Mouse (Mus musculus) neural tube, embryonic 11.5 days (tissue): ENCODE results near the gene Ttll7. TPM values are rescaled to one million over a fixed set of nuclear protein-coding genes. Genes with fewer than 3 reads are reported as not detected.

ENCODE experiments used
- ATAC-seq: fragments of 200-750 bp; cut with Nextera tagmentation; 2 replicates; pipeline ENCODE4 v1.8.0; 2017; ENCODE audit warnings: moderate number of reproducible peaks, mild to moderate bottlenecking, moderate TSS enrichment, moderate library complexity; ENCODE audit not compliant: insufficient read depth, low FRiP score, low TSS enrichment
- DNase-seq: peaks from one replicate; pipeline ENCODE4 v3.0.0-alpha.2; 2015; ENCODE audit warnings: low spot score
- H3K27ac ChIP-seq: fragments of 300-500 bp; sonication (generic); 2 replicates; pipeline ENCODE4 v1.5.1; 2014; ENCODE audit warnings: low read depth, mild to moderate bottlenecking, low read length
- H3K27me3 ChIP-seq: fragments of 300-500 bp; sonication (generic); 2 replicates; pipeline ENCODE4 v1.6.1; 2014; ENCODE audit warnings: mild to moderate bottlenecking, low read length, mixed read lengths; ENCODE audit not compliant: control insufficient read depth, insufficient read depth
- H3K36me3 ChIP-seq: fragments of 300-500 bp; sonication (generic); 2 replicates; pipeline ENCODE4 v1.6.1; 2014; ENCODE audit warnings: mild to moderate bottlenecking, low read length, moderate library complexity, mixed read lengths; ENCODE audit not compliant: control insufficient read depth, insufficient read depth
- H3K4me1 ChIP-seq: fragments of 300-500 bp; sonication (generic); 2 replicates; pipeline ENCODE4 v1.6.1; 2014; ENCODE audit warnings: low read length, mixed read lengths; ENCODE audit not compliant: control insufficient read depth, insufficient read depth
- H3K4me2 ChIP-seq: fragments of 300-500 bp; sonication (generic); 2 replicates; pipeline ENCODE4 v1.6.1; 2014; ENCODE audit warnings: low read depth, mild to moderate bottlenecking, moderate library complexity
- H3K4me3 ChIP-seq: fragments of 300-500 bp; sonication (generic); 2 replicates; pipeline ENCODE4 v1.5.1; 2014; ENCODE audit warnings: low read depth, low read length
- H3K9ac ChIP-seq: fragments of 300-500 bp; sonication (generic); 2 replicates; pipeline ENCODE4 v1.6.1; 2014; ENCODE audit warnings: mild to moderate bottlenecking, low read length
- H3K9me3 ChIP-seq: fragments of 300-500 bp; sonication (generic); 2 replicates; pipeline ENCODE4 v1.6.1; 2016; ENCODE audit warnings: low read length; ENCODE audit not compliant: control insufficient read depth
- WGBS: fragments of 180-500 bp; shearing (Covaris S2); extraction: QIAGEN DNeasy Blood & Tissue Kit; methylation state at CpG from one replicate; pipeline ENCODE4 v1.1.7; 2014; 5-methylcytosine and 5-hydroxymethylcytosine counted together
- polyA plus RNA-seq: library from polyadenylated mRNA; unstranded; fragments of >200 nt; fragmentation: Nextera tagmentation; extraction: Ambion mirVana; gene quantifications from 2 replicates; pipeline ENCODE4 v1.2.1, GENCODE M21; 2014

Gene Ttll7
- polyA plus RNA-seq, 1 experiment from 2014 or later = 16.5 TPM

DNA sequence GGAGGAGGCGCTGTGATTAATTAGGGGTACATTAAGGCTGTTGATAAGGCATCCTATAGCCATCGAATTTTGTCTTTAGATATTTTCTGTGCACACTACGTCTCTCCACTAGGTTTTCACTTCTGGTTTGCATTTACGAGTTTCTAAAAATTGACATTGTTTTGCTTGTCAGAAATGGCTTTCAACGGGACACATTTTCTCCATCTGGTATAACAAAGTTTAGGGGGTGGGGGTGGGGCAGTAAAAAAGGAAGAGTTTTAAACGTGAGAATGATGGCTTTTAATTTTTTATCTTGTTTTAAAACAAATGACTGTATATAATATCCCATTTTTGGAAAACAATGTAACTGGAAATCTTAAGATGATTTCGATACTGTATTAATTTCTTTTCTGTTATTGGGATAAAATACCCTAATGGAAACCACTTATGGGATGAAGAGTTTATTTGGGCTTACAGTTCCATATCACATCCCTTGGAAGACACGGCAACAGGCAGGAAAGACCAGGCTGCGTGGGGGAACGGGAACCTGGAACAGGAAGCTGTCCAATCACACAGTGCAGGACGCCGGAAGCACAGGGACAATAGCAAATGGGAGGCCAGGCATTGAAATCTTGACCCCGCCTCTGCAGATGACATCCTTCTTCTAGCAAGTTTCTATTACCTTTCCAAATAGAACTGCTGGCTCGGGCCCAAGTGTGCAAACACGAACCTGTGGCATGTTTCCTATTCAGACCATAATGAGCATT is 142.7 kb downstream of the Ttll7 start:
- WGBS = 77% methylated on average over 15 of the region's 15 CpGs
- Histone ChIP-seq H3K9me3 (no peaks in the 10 kb centered on the region), H3K4me3 (no peak overlapping the region), H3K4me1 (no peaks in the 10 kb centered on the region), H3K4me2 (no peak overlapping the region), H3K27me3 (no peaks in the 10 kb centered on the region), H3K36me3 (no peaks in the 10 kb centered on the region), H3K9ac (no peak overlapping the region), H3K27ac (no peak overlapping the region)
- DNase-seq (no peak), ATAC-seq (no peak)

DNA sequence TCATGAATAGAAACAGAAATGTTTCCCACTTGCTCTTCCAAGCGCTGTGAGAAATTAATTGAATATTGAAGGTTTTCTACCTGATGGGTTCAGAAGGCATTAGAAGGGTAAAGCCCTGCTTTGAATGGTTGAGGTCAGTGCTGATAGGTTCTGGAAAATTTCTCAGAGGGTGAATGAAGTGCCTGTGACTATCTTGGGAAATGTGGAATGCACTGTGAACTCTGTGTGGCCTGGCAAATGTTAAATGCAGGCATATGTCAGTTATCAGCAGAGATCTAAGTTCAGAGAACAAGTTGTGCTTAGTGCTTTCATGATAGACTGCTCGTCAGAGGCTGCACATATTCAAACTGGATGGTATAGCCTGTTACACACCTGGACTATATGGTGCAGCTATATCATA is 147.0 kb downstream of the Ttll7 start:
- Histone ChIP-seq H3K27ac (no peak overlapping the region), H3K9ac (no peak overlapping the region), H3K4me3 (no peak overlapping the region), H3K27me3 (no peaks in the 10 kb centered on the region), H3K36me3 (no peaks in the 10 kb centered on the region), H3K9me3 (no peaks in the 10 kb centered on the region), H3K4me1 (no peaks in the 10 kb centered on the region), H3K4me2 (no peak overlapping the region)
- ATAC-seq = no peak
- DNase-seq = no peak
- WGBS = 85% methylated on average over 2 of the region's 2 CpGs

DNA sequence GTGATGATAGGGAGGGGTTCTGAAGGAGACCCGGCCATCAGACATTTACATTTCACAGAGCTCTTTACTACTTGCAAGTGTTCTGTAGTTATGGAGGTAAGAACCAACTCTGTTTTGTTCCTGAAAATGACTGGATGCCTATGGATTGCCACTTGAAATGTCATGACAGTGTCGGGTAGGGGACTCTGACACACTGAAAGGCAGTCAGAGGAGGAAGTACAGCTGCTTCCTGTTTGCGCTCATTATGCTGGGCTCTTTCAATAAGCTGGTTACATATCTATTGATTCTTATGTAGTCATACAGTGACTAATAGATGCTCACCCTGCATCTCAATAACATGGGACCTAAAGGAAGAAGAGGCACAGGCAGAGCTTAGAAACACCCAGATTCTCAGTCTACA is 148.8 kb downstream of the Ttll7 start:
- no peak for ATAC-seq
- Histone ChIP-seq H3K9me3 (no peaks in the 10 kb centered on the region), H3K27ac (no peak overlapping the region), H3K4me3 (no peak overlapping the region), H3K36me3 (no peaks in the 10 kb centered on the region), H3K4me2 (no peak overlapping the region), H3K27me3 (no peaks in the 10 kb centered on the region), H3K9ac (no peak overlapping the region), H3K4me1 (no peaks in the 10 kb centered on the region)
- WGBS = 82% methylated on average over 3 of the region's 3 CpGs
- no peak for DNase-seq

DNA sequence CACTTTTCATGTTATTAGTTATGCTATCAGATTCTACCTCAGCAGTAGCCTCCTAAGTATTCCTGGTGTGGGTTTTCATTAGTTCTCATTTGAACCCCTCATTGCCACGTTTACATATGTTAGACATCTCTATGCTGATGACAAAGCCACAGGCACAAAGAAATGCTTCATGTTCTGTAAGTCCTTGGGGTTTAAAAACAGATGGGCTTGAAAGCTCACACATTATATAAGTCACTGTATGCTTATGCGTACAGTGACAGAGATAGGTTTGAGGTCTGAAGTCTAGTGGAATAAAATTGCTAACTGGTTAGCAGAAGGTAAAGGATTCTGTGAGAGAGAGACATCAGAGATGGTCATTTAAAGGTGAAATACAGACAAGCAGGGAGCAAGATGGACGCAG is 149.4 kb downstream of the Ttll7 start:
- Histone ChIP-seq H3K36me3 (no peaks in the 10 kb centered on the region), H3K27ac (no peak overlapping the region), H3K9ac (no peak overlapping the region), H3K4me1 (no peaks in the 10 kb centered on the region), H3K4me3 (no peak overlapping the region), H3K9me3 (no peaks in the 10 kb centered on the region), H3K4me2 (no peak overlapping the region), H3K27me3 (no peaks in the 10 kb centered on the region)
- WGBS = 75% methylated on average over 3 of the region's 3 CpGs
- ATAC-seq = no peak
- no peak for DNase-seq

DNA sequence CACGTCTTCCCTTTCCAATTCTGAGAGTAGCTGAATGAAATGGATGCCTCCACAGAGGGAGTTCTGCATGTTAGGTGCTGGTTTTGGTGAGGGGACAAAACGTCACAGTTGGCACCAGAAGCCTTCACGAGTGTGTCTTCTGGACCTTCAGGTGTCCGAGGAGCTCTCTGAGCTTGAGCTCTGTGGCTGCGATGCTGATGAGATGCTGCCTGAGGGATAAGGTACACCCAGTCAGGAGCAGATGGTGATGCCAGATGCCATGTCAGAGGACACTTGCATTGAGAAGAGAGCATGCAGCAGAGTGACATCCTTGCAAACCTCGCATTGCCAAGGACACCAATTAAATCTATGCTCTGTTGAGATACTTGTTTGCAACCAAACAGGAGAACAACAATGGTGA is 164.3 kb downstream of the Ttll7 start:
- Histone ChIP-seq H3K27me3 (no peaks in the 10 kb centered on the region), H3K27ac (no peak overlapping the region), H3K4me1 (no peaks in the 10 kb centered on the region), H3K9ac (no peak overlapping the region), H3K9me3 (no peaks in the 10 kb centered on the region), H3K36me3 (no peaks in the 10 kb centered on the region), H3K4me2 (no peak overlapping the region), H3K4me3 (no peak overlapping the region)
- 92% methylated on average over 6 of the region's 6 CpGs for WGBS
- ATAC-seq (no peak), DNase-seq (no peak)

DNA sequence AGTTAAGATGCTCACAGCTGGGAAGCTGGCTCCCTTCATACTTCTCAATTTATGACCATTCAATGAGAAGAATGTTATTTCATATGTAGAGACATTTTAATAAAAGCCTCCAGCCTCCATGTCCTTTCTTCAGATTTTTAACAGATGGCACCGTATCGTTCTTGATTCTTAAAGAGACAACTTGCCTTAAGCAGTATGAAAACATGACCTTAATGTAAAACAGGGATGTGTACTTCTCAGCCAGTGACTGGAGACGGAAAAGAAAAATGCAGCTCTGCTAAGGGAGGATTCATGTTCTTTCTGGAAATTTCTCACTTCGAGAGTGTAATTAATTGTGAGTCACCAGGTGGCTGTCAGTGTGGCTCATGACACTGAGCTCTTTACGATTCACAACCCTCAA is 167.3 kb downstream of the Ttll7 start:
- Histone ChIP-seq H3K4me3 (no peak overlapping the region), H3K27ac (no peak overlapping the region), H3K9ac (no peak overlapping the region), H3K4me2 (no peak overlapping the region), H3K36me3 (no peaks in the 10 kb centered on the region), H3K27me3 (no peaks in the 10 kb centered on the region), H3K4me1 (no peaks in the 10 kb centered on the region), H3K9me3 (no peaks in the 10 kb centered on the region)
- 71% methylated on average over 5 of the region's 5 CpGs for WGBS
- no peak for DNase-seq
- no peak for ATAC-seq

DNA sequence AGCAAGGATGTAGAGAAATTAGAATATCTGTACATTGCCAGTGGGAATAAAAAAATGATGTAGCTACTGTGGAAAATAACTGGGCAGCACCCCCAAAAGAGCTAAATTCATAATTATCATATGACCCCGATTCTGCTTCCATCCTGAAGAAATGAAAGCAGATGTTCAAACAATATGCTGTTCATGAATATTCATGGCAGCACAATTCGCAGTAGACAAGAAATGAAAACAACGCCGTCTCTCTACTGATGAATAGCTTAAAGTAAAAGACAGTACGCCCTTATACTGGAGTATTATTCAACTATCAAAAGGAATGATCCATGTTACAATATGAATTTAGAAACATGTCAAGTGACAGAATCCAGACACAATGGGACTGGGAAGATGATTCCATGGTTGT is 174.1 kb downstream of the Ttll7 start:
- Histone ChIP-seq H3K27ac (no peak overlapping the region), H3K4me3 (no peak overlapping the region), H3K4me2 (no peak overlapping the region), H3K9me3 (no peaks in the 10 kb centered on the region), H3K4me1 (no peaks in the 10 kb centered on the region), H3K27me3 (no peaks in the 10 kb centered on the region), H3K9ac (no peak overlapping the region), H3K36me3 (no peaks in the 10 kb centered on the region)
- ATAC-seq (no peak), DNase-seq (no peak)
- 86% methylated on average over 5 of the region's 5 CpGs for WGBS

DNA sequence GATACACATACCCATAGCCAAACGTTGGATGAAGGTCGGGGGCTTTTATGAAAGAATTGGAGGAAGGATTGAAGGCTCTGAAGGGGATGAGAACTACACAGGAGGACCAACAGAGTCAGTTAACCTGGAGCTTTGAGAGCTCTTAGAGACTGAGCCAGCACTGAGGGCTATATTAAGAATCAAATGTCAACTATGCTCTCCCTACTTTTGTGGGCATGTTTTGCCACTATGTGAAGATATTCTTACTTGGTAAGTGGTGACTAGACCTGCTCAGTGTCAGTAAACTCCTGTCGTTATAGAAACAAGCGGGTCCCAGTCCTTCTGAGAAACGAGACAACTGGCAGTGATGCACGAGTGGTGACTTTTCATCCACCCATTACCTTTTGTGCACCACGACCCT is 176.2 kb downstream of the Ttll7 start:
- H3K27me3 ChIP-seq = no peaks in the 10 kb centered on the region
- no peak overlapping the region for H3K9ac ChIP-seq
- no peak for ATAC-seq
- H3K27ac ChIP-seq = no peak overlapping the region
- no peak for DNase-seq
- no peak overlapping the region for H3K4me2 ChIP-seq
- no peak overlapping the region for H3K4me3 ChIP-seq
- no peaks in the 10 kb centered on the region for H3K9me3 ChIP-seq
- no peaks in the 10 kb centered on the region for H3K4me1 ChIP-seq
- no peaks in the 10 kb centered on the region for H3K36me3 ChIP-seq
- 94% methylated on average over 7 of the region's 7 CpGs for WGBS

DNA sequence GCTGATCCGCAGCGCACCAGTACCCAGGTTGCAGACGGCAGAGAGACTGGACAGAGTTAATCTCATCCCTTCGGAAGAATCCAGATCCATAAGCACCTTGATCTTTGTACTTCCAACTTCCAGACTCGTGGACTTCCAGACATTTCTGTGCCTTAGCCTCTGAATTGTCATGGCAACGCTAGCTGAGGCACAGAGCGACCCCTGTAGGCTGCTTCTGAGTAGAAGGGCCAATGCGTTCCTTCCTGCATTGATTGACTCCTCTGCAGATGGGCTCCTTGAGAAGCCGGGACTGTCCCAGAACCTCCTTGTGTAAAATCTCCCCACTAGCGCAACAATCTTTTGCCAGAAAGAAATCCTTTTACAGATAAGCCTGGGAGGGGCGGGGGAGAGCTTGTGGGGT is 177.6 kb downstream of the Ttll7 start:
- Histone ChIP-seq H3K4me1 (no peaks in the 10 kb centered on the region), H3K9ac (no peak overlapping the region), H3K9me3 (no peaks in the 10 kb centered on the region), H3K4me3 (no peak overlapping the region), H3K27me3 (no peaks in the 10 kb centered on the region), H3K4me2 (no peak overlapping the region), H3K36me3 (no peaks in the 10 kb centered on the region), H3K27ac (no peak overlapping the region)
- no peak for ATAC-seq
- WGBS = 84% methylated on average over 11 of the region's 11 CpGs
- DNase-seq = no peak
